Mouse (Mus musculus) ES-E14 (cell line): ENCODE measurements around the gene Ppfia1. TPM values are rescaled to one million over a fixed set of nuclear protein-coding genes. Genes with fewer than 3 reads are reported as not detected.

Experiments
- DNase-seq: peaks from one replicate; pipeline ENCODE4 v3.0.0-alpha.2; 2013; ENCODE audit warnings: low read depth, low spot score
- H3K27ac ChIP-seq: 2 replicates; pipeline ENCODE4 v1.5.1; 2012; ENCODE audit warnings: low read depth, mild to moderate bottlenecking, low read length, moderate library complexity, mixed read lengths; ENCODE audit not compliant: poor library complexity, insufficient read depth, severe bottlenecking
- H3K36me3 ChIP-seq: 2 replicates; pipeline ENCODE4 v1.6.1; 2012; ENCODE audit warnings: mild to moderate bottlenecking, low read length, moderate library complexity, mixed read lengths; ENCODE audit not compliant: control insufficient read depth, poor library complexity, insufficient read depth, severe bottlenecking
- H3K4me1 ChIP-seq, 2 experiments: fragments of 150-350 bp in 1 of 2; sonication (generic) in 1 of 2; 2 replicates each; pipeline ENCODE4 v1.6.1; 2012; ENCODE audit warnings: low read length in 2 of 2, mild to moderate bottlenecking in 1 of 2, mixed read lengths in 1 of 2; ENCODE audit not compliant: control insufficient read depth in 2 of 2, insufficient read depth in 2 of 2, poor library complexity in 1 of 2
- H3K4me3 ChIP-seq, 2 experiments: fragments of 150-350 bp in 1 of 2; sonication (generic) in 1 of 2; 2 replicates each; pipeline ENCODE4 v1.5.1; 2012; ENCODE audit warnings: low read length in 2 of 2, low read depth in 1 of 2, mild to moderate bottlenecking in 1 of 2, mixed read lengths in 1 of 2; ENCODE audit not compliant: insufficient read depth in 1 of 2, poor library complexity in 1 of 2, severe bottlenecking in 1 of 2
- H3K9ac ChIP-seq: 2 replicates; pipeline ENCODE4 v1.6.1; 2012; ENCODE audit warnings: low read depth, mild to moderate bottlenecking, low read length, mixed read lengths; ENCODE audit not compliant: poor library complexity, insufficient read depth, severe bottlenecking
- H3K9me3 ChIP-seq: fragments of 150-350 bp; sonication (generic); 2 replicates; pipeline ENCODE4 v1.6.1; 2012; ENCODE audit warnings: low read depth, mild to moderate bottlenecking, low read length; ENCODE audit not compliant: control insufficient read depth, insufficient read depth
- CHD2 ChIP-seq: IDR thresholded peaks from 2 replicates; pipeline ENCODE4 v1.6.1; 2014; ENCODE audit warnings: mild to moderate bottlenecking, low read depth, low read length, inconsistent platforms
- HCFC1 ChIP-seq: IDR thresholded peaks from 2 replicates; pipeline ENCODE4 v1.6.1; 2012; ENCODE audit warnings: low read length, inconsistent platforms, borderline replicate concordance; ENCODE audit not compliant: insufficient read depth
- MAFK ChIP-seq: IDR thresholded peaks from 2 replicates; pipeline ENCODE4 v1.6.1; 2014; ENCODE audit warnings: mild to moderate bottlenecking, low read depth, low read length, inconsistent platforms; ENCODE audit not compliant: insufficient read depth
- ZC3H11A ChIP-seq: IDR thresholded peaks from 2 replicates; pipeline ENCODE4 v1.6.1; 2012; ENCODE audit warnings: low read depth, mild to moderate bottlenecking, inconsistent platforms, low read length, borderline replicate concordance
- ZNF384 ChIP-seq: IDR thresholded peaks from 2 replicates; pipeline ENCODE4 v1.6.1; 2012; ENCODE audit warnings: low read depth, low read length, inconsistent platforms
- in situ Hi-C, 2 experiments: fragments of 600-800 bp; cut with MboI; formaldehyde crosslinking; loops; one replicate each; pipeline ENCODE4 v1.15.1; 2025; ENCODE audit warnings: low sequenced_read_pairs in 2 of 2, inconsistent platforms in 1 of 2; ENCODE audit not compliant: unreplicated experiment in 2 of 2
- total RNA-seq: library from RNA; depleted of rRNA; stranded (reverse); fragments of 300-350 nt; gene quantifications from 2 replicates; pipeline ENCODE4 v1.2.3, GENCODE M21; 2012

The Ppfia1 gene
- total RNA-seq, 1 experiment = 55.1 TPM

DNA sequence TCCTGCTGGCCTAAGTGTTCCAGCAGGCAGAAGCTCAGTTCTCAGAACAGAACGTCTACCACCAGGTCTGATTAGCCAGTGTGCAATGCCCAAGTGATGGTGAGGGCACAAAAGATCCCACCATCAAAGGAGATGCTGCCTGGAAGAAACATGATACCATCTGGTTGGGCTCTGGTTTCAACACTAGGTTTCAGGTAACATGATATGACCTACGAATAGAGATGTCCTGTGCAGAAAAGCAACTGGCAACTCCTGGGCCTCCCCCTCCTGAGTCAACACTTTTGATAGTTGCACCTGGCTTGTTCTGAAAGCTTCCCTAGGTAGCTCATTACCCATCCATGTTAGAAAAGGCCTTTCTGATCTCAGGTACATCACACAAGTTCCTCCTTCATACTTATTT is 26.9 kb downstream of the Ppfia1 start:
- Histone ChIP-seq H3K27ac (no peak overlapping the region), H3K9ac (no peak overlapping the region), H3K36me3 (no peaks in the 10 kb centered on the region), H3K9me3 (no peaks in the 10 kb centered on the region), H3K4me1 (no peaks in the 10 kb centered on the region), H3K4me3 (no peak overlapping the region)
- in situ Hi-C loops = no loop called here
- TF ChIP-seq HCFC1 (no peak), CHD2 (no peak), ZNF384 (no peak), ZC3H11A (no peak), MAFK (no peak)
- DNase-seq = no peak

DNA sequence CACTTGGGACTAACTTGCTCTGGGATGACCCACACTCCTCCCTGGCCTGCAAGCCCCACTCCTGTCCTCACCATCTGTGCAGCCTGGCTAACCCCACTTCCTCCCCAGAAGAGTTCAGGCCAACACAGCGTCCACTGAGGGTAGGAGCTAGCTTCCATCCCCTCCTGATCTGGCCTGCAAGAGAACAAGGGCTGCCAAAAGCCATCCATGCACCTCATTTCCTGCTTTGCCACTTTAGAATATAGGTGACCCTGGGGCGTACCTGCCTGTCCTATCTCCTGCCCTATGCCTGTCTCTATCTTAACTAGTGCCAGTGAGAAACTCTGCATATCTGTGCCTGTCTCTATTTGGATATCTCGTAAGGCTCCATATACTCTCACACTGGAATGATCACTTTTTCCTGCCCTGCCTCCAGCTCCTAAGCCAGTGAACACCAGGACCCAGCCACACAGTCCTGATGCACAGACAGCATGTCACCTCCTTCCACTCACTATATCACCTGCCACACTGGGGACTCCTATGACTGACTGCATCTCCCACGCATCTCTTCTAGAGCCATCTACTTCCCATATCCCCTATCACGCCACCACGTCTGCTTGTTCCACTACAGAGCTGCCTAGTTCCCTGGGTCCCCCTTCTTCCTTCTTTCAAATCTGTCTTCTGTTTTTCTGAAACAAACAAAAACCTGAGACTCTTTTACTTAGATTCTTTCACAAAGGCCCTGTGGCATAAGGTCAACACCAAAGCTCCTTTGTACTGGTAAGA is 28.9 kb downstream of the Ppfia1 start:
- in situ Hi-C loops = no loop called here
- Histone ChIP-seq H3K36me3 (peaks cover 4% of the 10 kb centered on the region), H3K27ac (no peak overlapping the region), H3K4me1 (no peaks in the 10 kb centered on the region), H3K4me3 (no peak overlapping the region), H3K9ac (no peak overlapping the region), H3K9me3 (no peaks in the 10 kb centered on the region)
- TF ChIP-seq CHD2 = no peak
- no peak for TF ChIP-seq ZC3H11A
- no peak for TF ChIP-seq ZNF384
- no peak for TF ChIP-seq HCFC1
- TF ChIP-seq MAFK = no peak
- DNase-seq = no peak

DNA sequence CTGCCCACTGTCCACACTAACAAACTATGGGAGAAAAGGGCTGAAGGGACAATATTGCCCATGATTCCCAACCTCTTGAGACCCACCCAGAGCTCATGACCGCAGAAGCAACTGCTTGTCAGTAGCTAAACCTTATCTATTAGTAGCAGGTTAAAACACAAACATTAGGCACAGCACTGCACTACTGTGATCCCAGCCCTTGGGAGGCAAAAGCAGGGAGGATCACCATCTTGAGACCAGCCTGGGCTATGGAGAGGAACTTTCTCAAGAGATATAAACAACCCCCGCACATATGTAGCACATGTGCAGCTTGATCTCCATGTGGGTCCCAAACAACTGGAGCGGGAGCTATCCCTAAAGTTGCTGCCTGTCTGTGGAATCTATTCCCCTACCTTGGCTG is 30.1 kb downstream of the Ppfia1 start:
- Histone ChIP-seq H3K9me3 (no peaks in the 10 kb centered on the region), H3K4me1 (no peaks in the 10 kb centered on the region), H3K9ac (no peak overlapping the region), H3K36me3 (peaks cover 13% of the 10 kb centered on the region), H3K4me3 (no peak overlapping the region), H3K27ac (no peak overlapping the region)
- in situ Hi-C loops = no loop called here
- DNase-seq = no peak
- no peak for TF ChIP-seq CHD2
- TF ChIP-seq ZC3H11A = no peak
- no peak for TF ChIP-seq HCFC1
- TF ChIP-seq ZNF384 = no peak
- no peak for TF ChIP-seq MAFK

DNA sequence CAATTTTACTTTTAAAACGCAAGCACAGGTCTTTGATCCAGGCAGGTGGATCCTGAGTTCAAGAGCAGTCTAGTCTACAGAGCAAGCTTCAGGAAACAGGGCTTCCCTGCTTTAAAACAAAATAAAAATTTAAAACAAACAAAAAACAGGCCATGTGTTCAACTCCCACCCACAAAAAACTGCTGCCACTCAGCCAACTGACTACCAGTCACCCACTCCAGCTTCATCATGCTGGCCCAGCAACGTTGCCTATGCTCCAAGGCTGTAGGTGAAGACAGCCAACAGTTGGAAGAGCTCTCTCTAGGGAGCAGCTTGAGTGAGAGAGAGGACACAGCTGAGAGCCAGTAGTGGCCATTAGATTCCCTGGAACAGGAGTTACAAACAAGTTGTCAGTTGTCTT is 31.6 kb downstream of the Ppfia1 start:
- Histone ChIP-seq H3K27ac (no peak overlapping the region), H3K9me3 (no peaks in the 10 kb centered on the region), H3K4me3 (no peak overlapping the region), H3K9ac (no peak overlapping the region), H3K4me1 (no peaks in the 10 kb centered on the region), H3K36me3 (peaks cover 18% of the 10 kb centered on the region)
- TF ChIP-seq ZC3H11A (no peak), CHD2 (no peak)
- DNase-seq = no peak
- in situ Hi-C loops = no loop called here

DNA sequence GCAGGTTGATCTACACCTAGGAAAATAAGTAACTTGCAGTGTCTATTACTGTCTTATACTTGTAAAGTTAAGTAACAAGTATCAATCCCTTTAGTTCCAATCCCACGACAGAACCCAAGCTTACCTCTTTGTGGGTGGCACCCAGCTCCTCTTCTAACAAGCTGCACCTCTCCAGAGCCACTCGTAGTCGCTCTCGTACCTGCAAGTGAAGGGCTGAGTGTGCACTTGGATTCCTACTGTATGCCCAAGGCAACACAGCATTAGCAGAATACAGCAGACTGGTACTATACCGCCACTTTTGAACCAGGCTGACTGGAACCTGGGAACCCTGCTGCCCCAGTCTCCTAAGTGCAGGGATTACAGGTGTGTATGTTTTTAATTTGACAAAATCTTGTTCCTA is 33.7 kb downstream of the Ppfia1 start:
- H3K4me1 ChIP-seq = no peaks in the 10 kb centered on the region
- H3K36me3 ChIP-seq = peaks cover 25% of the 10 kb centered on the region
- in situ Hi-C loops = no loop called here
- no peak for DNase-seq
- no peak for TF ChIP-seq HCFC1
- no peak for TF ChIP-seq MAFK
- TF ChIP-seq ZC3H11A = no peak
- TF ChIP-seq ZNF384 = no peak
- no peak for TF ChIP-seq CHD2
- H3K4me3 ChIP-seq = no peak overlapping the region
- no peak overlapping the region for H3K9ac ChIP-seq
- H3K27ac ChIP-seq = no peak overlapping the region
- H3K9me3 ChIP-seq = no peaks in the 10 kb centered on the region
